Mouse (Mus musculus): ENCODE measurements around the gene Syngr1.

Syngr1 gene

DNA sequence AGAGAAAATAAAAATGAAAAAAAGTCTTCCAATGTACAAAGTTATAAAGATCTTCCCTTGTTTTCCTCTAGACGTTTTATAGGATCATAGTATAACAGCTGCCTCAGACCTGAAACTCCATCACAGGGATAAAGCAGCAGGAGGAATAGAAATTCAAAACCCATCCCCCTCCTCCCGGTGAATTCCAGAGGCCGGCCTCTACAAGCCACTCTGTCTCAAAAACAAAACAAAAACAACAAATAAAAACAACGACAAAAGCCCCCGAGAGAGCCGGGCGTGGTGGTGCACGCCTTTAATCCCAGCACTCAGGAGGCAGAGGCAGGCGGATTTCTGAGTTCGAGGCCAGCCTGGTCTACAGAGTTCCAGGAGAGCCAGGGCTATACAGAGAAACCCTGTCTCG lies 979 bp upstream of the Syngr1 start:
- DNase-seq (ENCODE audit: low spot score), result no peak

DNA sequence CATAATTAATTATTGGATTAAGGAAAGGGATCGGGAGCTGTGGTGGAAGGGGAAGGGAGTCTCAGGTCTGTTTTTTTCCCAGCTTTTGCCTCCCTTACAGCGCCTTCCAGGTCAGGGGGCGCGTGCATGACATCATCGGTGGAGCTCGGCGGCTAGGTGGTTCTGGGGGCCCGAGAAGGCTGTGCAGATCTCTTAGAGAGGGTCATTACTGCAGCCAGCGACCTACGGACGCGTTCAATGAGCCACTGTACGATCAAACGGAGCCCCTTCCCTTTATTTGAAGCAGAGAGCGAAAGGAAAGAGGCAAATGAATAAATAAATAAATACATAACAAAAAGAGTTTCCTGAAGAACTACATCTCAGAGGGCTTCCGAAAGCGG lies 403 bp upstream of the Syngr1 start:
- DNase-seq (ENCODE audit: low spot score), result no peak

DNA sequence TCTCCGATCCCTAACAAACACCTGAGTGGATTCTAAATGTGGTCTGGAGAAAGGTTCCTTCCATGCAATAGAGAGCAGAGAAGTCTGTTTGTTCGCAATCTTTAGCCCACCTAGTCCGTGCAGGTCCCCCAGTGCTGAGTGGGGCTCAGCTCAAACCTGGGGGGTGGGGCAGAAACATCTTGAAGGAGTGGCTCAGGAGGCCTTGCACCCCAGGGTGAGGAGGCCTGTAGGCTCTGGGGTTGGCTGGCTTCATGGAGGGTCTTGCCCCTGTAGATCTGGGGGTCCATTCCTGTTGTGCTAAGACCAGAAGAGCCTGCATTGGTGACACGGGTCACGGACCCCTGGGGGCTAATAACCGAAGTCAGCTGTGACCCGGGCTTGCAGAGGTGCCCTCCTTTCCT lies 907 bp downstream of the Syngr1 start:
- no peak for DNase-seq (ENCODE audit: low spot score)

DNA sequence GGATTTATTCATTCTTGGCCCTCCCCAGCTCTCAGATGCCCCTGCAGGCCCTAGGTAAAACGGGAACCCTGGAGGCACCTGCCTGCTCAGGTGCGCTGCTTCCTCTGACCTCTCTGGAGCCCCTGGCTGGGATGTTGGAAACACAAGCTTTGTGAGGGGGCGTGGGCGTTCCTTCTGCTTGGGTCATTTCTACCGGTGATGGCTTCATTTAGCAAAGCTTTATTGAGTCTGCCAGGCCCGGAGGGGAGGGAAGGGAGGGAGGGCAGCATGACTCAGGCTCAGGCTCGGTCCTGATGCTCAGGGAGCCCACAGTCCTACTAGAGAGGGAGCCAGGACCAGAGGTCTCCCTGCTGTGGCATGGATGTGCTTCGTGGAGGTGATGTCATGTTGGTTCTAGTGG lies 1.5 kb downstream of the Syngr1 start:
- DNase-seq (ENCODE audit: low spot score), result no peak

DNA sequence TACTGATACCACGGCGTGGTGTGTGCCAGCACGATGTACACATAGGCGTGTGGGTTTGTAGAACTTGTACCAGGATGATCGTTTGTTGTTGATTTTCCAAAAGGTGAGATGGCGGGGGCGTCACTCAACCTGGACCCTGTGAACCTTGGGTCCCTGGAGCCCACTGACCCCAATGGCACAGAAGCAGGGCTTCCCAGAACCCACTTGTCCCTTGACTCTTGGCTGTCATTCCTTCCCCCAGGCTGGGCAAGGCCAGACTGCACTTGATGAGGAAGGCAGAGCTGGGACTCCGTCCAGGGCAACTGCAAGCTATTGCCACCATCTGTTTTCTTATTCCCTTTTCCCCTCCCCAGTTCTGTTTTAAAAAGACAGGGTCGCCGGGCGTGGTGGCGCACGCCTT lies 3.1 kb downstream of the Syngr1 start:
- DNase-seq (ENCODE audit: low spot score), result no peak

DNA sequence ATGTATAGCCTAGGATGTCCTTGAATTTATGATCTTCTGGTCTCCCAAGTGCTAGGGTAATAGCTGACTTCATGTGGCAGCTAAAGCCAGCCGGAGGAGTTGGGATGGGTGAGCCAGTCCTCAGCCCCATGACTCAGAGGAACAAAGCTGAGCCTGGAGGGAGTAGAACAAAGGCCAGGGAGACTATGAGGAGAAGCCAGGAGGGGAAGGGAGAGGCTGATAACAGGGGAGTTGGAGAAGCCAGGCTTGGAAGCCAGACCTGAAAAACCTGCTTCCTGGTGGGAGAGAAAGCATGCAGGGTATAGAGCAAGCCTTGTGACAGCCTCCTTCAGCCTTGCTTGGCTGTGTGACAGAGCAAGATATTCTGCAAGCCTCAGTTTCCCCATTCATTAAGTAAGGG lies 4.5 kb downstream of the Syngr1 start:
- no peak for DNase-seq (ENCODE audit: low spot score)

DNA sequence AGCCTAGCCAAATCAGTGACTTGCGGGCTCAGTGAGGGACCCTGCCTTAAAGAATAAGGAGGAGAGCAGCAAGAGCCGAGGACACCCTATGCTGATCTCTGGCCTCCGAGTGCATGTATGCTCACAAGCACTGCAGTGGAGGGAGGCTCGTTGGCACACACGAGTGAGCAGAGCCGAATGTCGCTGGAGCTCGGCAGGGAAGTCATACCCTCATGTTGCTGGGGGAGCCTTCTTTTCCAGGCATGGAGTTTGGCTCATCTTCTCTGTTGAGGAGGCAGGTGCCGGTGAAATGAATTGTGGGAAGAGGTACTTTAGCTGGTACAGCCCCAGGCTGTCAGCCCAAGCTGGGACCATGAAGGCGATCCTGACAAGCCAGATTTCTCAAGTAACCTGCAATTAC lies 5.3 kb downstream of the Syngr1 start:
- DNase-seq (ENCODE audit: low spot score), result no peak

DNA sequence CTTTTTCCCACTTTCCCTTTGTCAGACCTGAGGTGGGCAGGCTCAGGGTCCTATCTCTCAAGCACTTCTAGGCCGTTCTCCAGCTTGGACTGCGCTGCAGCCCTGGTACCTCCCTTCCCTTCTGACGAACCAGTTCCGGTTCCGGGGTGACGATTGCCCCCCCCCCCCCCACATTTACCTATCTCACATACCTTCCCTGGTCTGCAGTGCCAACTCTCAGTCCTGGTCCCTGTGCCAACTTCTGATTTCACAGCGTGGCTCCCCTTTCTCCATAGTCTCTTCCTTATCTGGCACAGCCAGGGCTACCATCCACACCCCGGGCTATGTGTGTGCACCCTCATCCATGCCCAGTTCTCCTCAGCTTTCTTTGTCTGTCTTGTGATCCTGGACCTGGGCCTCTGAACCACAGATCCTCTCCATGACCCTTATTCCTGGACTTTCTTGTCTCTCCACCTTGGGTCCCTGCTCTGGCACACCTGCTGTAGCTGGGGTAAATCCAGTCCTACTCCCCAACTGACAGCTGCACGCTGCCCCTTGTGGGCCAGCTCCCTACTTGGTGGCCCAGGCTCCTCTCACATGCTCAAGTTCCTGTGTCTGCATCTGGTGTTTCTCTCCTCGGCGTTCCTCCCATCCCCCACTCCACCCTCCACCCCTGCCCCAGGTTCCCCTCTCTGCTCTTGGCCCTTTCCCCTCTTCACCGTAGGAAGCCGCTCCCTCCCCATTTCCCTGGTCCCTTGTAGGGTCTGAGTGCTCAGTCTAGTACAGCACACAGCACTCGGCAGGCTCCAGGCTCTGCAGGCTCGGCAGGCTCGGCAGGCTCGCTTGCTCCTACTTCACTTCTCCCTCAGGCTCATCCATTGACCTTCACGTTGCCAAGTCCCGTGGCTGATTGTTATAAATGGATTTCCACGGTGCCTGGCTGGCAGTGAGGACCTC lies 6.1 kb downstream of the Syngr1 start:
- DNase-seq (ENCODE audit: low spot score), result peak; percentile 24

DNA sequence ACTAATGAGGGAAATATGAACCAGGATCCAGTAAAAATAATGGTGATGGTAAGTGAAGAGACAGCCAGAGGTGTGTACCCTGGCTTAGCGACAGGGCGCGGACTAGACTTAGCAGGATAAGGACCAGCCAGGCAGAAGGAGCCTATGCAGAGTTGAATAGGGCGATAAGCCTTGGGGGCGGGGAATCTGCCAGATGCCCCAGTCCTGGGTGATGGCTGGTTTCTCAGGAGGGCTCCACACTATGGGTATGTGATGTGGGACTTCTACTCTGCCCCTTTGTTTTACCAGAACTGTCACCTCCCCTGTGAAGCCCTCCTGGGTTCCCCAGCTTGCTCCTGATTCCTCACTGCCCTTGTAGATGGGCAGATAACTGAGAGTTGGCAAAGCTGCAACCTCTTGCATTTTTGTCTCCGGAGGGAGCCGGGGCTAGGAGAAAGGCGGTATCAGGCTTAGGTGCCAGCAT lies 6.9 kb downstream of the Syngr1 start:
- DNase-seq (ENCODE audit: low spot score), result no peak

DNA sequence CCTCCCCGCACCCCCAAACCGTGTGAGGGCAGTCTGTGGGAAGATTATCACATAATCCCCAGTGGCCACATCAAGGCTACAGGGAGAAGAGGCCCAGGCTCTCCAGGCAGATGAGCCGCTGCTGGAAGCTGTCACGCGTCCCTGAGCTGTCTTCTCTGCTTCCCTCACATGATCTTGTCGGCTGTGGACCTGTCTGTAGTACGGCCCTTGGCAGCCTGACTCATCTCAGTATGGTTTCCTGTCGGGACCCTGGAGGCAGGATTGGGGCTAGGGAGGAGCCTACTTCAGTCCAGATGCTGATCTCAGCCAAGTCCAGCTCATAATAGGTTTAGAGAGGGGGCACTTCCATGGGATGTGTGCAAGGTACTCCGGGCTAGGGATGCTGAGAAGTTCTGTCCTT lies 7.7 kb downstream of the Syngr1 start:
- no peak for DNase-seq (ENCODE audit: low spot score)

DNA sequence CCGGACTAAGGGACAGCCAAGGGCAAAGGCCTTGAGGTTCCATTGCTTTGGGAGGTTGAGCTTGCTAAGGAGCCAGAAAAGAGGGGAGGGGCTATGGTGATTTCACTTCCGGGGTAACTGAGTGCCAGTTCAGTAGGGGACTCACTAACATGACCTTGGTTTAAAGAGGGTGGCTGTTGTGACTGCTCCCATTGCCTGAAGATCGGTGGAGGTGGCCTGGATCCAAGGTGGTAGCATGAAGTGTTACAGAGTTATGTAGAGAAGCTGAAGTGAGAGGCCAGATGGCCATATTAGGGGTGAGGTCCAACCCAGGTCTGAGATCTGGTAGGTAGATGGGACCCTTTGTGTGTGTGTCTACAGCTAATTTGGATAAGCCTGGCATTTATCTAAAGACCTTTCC lies 8.3 kb downstream of the Syngr1 start:
- DNase-seq (ENCODE audit: low spot score), result no peak

DNA sequence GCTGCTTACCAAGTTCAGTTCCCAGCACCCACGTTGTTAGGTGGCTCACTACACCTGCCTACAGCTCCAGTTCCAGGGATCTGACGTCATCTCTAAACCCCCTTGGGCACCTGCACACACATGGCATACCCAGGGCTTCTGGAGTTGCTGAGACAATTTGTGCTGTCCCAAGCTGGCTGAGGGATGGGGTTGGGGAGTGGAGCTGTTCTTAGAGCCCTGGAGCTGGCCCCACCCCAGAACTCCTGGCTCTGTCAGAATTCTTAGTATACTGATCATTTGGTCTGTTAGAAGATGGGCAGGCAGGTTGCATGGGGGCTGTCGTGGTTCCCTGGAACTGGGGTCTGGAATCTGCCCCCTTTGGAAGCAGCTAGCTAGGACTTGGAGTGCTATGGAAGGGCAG lies 9.1 kb downstream of the Syngr1 start:
- no peak for DNase-seq (ENCODE audit: low spot score)

DNA sequence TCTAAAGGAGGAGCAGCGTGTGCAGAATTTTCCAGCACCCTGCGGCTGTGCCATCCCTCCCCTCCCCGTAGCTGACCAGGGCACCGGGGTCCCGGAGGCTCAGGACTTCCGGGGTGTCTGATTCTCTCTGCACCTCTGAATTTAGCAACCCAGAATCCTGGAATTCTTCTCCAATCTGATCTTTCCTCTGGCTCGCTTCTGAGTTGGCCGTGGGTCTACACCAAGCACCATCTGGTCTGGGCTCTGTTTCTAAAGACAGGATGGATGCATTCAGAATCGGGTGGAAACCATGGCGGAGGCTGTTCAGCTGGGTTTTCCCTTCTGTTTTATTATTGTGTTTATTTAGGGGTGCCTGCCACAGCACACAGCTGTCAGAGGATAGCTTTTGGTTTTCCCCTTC lies 9.7 kb downstream of the Syngr1 start:
- DNase-seq (ENCODE audit: low spot score), result no peak

DNA sequence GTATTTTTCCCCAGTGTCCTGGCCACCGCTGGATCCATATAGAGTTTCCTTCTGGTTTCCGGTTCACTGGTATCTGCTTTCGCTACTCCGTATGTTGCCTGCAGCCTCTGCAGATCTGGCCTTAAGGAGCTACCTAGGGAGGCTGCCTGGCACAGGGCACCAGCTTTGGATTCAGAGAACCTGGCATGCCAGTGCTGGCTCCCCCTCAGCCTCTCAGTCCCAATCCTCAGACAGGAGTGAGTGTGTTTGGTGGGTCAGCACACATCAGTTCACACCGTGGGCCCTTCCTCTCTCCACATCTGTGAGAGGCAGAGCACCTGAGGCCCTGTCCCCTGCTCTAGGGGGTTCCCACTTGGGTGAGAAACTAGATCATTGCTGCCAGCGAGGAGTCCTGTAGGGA lies 10.4 kb downstream of the Syngr1 start:
- no peak for DNase-seq (ENCODE audit: low spot score)

DNA sequence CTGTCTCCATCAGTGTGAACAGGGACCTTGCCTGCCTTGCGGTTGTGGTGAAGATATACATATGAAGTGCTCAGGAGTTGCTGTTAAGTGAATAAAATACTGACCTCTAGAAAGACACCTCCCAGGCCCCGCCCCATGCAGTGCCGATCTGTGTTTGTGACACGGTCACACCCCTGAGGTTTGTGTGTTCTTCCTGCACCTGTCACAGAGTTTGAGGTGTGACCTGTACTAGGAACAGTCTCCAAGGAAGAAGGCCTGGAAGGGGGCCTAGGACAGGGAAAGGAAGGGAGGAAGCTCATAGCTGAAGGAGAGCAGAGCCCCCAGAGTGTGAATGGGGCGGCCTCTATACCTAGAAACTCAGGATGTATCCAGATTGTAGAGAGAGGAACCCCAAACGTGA lies 11.4 kb downstream of the Syngr1 start:
- DNase-seq (ENCODE audit: low spot score), result no peak

DNA sequence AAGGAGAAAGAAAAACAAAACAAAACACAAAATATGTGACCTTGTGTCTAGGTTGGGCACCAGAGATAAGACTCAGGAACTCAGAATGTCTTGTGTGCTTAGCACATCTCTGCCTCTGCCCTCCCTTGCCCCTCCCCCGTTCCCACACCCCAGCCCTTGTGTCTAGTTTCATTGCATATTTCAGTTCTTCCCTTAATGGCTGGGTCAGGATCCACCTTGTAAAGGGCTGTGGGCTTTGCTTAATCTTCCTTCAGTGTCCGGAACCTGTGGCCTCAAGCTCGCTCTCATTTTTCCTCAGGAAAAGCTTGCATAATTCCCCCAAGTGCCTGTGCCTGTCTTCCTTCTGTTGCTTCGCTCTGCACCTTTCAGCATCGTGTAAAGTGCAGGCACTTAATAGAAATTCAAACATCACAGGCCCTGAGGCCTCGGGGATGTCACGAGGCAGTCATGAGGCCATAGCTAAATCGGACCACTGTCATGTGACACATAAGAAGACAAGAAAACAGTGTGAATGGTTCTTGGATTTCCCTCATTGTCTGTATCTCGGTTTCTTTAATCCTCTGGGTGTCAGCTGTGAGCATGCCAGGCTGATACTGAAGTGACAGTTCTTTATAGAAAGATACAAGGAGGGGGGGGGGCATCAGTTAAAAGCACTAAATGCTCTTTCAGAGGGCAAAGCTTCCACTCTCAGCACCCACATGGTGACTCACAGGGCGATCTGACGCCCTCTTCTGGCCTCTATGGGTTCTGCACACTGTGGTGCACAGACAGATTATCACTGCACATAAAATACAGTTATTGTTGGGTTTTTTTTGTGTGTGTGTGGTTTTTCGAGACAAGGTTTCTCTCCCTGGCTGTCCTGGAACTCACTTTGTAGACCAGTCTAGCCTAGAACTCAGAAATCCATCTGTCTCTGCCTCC lies 14.6 kb downstream of the Syngr1 start:
- DNase-seq (ENCODE audit: low spot score), result no peak

DNA sequence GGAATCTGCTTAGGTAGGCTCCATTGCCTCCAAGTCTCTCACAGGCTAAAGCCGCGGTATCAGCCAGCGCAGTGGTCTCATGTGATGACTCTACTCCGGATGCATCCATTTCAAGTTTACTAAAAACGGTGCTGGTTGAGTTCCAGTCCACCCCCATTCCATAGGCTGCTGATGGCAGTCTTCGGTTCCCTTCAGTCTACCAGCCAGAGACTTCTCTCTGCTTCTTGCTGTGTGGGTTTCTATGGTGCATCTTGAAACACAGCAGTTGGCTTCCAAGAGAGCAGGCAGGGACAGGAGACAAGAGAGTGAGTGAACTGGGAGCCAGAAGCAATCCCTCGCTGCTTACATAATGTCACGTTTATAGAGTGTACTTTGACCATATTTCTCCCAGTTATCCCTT lies 16.0 kb downstream of the Syngr1 start:
- DNase-seq (ENCODE audit: low spot score), result no peak

DNA sequence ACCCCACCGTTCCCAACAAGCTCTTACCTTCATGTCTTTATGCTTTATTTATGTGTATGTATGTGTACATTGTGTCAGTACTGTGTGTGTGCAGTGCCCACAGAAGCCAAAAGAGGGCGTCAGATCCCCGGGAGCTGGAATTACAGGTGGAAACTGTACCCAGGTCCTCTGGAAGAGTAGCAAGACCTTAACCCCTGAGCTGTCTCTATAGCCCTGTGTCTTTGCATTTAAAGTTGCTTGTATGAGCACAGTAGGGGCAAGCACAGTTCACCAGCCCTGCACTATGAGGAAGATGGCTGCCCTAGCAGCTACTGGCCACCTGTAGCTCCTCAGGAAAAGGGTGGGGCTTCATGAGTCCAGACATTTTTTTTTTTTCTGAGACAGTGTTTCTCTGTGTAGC lies 16.4 kb downstream of the Syngr1 start:
- DNase-seq (ENCODE audit: low spot score), result no peak

DNA sequence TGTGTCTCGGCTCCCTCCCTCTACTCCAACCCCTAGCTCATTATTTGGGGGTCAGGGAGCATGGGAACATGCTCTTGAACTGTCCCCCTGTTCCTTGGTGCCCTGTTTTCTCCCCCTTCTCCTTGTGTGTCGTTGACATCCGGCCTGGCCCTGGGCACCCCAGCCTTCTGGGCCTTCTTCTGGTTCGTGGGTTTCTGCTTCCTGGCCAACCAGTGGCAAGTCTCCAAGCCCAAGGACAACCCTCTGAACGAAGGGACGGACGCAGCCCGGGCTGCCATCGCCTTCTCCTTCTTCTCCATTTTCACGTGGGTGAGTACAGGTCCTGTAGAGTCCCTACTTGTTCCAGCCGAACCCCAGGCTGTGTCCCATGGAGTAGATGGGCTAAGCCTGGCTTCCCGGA lies 20.3 kb downstream of the Syngr1 start:
- DNase-seq (ENCODE audit: low spot score), result no peak

DNA sequence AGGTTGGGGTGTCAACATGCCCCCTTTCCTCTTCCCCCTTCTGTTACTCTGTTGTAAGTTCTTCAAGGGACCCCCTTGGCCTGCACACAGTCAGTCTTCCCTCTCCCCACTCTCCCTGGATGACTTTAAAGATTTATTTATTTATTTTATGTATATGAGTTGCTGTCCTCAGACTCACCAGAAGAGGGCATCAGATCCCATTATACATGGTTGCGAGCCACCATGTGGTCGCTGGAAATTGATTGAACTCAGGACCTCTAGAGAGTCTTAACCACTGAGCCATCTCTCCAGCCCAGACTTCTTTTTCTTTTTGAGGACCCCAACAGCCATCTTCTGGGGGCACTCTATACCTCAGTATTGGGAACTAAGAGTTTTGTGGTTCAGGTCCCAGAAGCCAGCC lies 21.4 kb downstream of the Syngr1 start:
- DNase-seq (ENCODE audit: low spot score), result no peak

DNA sequence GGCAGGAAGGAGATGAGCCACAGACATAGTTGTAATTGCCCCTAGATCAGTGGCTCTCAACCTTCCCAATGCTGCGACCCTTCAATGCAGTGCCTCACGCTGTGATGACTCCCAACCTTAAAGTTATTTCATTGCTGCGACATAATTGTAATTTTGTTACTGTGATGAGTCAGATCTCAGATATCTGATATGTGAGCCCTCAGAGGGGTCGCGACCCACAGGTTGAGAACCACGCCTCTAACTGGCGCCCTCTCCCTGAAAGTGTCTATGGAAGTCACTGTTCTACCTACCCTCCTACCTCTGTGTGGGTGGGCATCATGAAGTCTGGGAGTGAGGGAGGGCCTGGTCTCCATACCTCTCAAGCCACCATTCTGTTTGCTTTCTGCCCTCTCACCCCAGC lies 23.3 kb downstream of the Syngr1 start:
- no peak for DNase-seq (ENCODE audit: low spot score)

DNA sequence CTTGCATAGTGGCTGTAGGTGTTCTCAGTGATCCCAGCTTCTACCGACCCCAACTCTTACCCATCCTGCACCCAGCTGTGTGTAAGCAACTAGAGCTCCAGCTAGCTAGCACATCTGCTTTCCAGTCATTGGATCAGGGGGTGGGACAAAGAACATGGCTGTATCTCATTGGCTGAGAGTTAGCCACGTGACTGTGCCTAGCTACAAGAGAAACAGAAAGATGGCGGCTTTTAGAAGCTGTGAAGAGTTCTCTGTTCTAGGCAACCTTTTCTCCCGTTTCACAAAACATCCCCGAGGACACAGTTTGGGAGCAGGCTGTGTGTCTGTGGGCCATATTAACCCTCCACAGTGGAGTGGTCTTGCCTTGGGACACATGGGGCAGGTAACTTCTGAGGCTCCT lies 24.1 kb downstream of the Syngr1 start:
- no peak for DNase-seq (ENCODE audit: low spot score)

Measured in urinary bladder, postnatal 25 days (tissue).